Mouse (Mus musculus): ENCODE data around the gene Car5a. TPM values are rescaled to one million over a fixed set of nuclear protein-coding genes. Genes with fewer than 3 reads are reported as not detected.
A peak's percentile ranks its signal among the peaks of the same experiment; 100 is the strongest.

Car5a gene
- total RNA-seq, 2 experiments from 2014 or later, result not detected

DNA sequence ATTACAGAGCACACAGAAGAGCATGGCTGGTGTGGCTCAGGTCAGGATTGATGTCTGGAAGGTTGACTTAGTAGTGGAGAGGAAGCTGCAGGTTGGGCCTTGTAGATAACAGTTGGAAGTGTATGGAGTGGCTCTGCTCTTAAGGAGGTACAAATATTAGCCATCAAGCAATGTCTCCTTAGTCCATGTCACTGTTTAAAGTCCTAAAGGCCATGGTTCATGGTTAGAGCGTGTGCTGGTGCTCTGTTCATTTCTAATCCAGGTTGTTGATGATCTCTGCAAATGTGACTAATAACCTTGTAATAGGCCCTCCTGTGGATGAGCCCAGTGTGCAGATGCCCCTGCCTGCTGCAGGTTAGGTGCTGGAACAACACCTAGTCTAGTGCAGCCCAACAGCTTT is 13.7 kb upstream of the Car5a start:
- no peak for ATAC-seq (replicated peaks; ENCODE audit: low FRiP score, low TSS enrichment, poor library complexity, severe bottlenecking)

DNA sequence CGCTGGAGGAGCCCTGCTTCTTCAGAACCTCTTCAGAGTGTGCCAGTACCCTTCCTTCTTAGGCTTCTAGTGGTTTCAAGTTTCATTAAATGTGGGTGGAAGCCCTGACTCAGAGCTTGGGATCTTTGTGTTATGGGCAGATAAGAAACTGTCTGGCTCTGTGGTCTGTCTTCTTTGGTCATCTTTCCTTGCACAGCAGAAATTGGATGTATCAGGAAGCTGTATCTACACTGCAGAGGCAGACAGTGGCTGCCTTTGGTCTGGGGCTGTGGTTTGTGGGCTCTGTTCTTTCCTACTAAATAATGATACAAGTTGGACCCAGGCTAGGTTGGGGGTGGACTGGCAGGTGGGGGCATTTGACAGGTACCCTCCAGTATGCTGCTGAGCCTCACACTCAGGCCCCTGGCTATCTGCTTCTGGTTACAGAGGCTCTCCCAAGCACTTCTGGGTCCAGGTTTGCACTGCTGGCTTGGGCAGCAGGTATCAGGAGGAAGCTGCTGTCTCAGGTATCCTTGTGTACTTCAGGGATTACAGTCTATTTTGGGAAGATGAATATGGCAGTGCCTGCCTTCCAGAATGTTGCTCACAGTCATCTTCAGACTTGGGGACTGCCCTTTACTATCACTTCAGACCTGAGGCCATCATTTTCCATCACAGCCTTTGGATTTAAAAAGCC is 11.3 kb upstream of the Car5a start:
- ATAC-seq (replicated peaks; ENCODE audit: low FRiP score, low TSS enrichment, poor library complexity, severe bottlenecking), result peak; percentile 83

DNA sequence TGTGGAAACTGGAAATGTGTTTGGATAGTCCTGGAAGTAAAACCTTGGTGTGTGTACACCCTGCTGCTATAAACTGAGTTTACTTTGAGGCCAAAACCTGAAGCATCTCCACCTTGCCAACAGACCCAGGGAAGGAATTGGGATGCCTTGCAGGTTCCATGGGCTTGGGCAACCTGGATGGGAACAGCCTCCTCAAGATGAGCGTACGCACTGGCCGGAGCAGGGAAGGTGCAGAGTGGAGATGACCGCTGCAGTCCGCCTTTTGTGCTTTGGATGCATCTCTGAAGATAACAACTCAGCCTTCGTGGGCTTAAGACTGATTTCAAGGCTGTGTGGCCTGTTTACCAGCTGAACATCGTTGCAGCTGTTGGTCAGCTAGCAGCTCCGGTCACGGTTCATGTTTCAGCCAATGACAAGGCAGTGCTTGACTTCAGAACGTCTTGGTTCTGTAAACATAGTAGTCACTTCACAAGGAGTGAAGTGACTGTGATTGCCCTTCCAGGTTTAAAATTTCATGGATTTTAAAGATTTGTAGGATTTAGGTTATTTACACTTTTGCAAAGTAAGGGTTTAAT is 10.4 kb upstream of the Car5a start:
- no peak for ATAC-seq (replicated peaks; ENCODE audit: low FRiP score, low TSS enrichment, poor library complexity, severe bottlenecking)

DNA sequence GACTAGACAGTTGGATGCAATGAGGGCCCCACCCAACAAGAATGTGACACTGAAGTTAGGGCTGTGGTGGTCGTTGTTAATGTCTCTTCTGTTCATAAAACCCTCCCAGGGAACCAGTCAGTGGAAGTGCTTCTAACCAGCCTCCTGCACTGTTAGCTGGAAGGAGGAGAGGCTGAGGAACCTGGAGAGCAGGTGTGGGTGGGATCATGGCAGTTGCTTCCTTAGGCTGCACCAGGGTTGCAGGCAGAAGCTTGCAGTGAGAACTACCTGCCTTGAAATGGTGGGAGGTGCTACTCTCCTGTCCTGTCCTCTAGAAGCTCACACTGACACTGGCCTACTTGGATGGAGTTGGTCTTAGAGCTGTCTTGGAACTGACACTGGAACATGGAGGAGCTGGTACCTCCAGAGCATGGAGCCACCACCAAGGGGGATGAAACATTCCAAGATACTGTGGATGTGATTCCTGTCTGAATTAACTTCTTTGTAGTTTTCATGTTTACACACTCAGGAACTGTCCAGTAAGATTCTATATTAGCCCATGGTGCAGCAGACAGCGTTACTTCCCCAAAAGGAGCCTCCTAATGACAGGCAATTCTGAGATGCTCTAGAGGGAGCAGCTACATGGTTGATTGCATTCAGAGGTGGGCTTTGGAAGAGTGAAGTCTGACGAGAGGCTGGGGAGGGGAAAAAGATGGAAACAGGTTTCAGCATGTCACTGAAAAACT is 9.3 kb upstream of the Car5a start:
- ATAC-seq (replicated peaks; ENCODE audit: low FRiP score, low TSS enrichment, poor library complexity, severe bottlenecking), result no peak

DNA sequence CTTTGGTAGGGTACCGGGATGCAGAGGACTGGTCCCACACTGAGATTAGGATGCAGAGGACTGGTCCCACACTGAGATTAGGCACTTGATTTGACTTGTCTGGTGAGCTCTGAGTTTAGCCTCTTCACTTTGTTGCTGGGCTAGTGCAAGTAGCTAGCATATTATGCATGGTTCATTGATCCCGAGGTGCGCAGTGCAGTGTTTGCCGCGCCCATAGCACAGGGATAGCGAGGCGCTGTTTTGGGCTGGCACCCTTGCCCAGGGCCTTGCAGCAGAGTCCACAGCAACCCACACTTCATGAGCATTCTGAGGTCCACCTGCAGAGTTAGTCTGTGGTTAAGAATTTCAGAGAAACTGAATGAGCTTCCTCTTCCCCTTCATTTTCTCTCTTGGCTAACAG is 8.1 kb upstream of the Car5a start:
- ATAC-seq (replicated peaks; ENCODE audit: low FRiP score, low TSS enrichment, poor library complexity, severe bottlenecking), result no peak

DNA sequence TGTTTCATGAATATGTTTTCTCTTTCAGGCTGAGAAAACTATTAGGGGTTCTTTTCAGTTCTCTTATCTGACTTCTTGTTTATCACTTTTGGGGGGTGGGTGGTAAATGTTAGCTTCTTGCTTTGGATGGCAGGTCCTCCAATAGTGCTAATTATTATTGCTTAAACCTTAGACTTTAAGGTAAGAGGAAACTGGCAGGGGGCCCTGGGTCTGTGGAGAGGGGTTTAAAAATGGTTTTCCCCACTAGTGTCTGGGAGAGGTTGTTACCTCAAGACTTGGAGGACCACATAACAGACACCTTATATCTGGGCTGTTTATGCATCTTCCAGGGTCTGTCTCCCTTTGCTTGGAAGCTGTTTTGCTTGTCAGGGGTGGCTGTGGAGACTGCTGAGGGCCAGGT is 7.4 kb upstream of the Car5a start:
- no peak for ATAC-seq (replicated peaks; ENCODE audit: low FRiP score, low TSS enrichment, poor library complexity, severe bottlenecking)

DNA sequence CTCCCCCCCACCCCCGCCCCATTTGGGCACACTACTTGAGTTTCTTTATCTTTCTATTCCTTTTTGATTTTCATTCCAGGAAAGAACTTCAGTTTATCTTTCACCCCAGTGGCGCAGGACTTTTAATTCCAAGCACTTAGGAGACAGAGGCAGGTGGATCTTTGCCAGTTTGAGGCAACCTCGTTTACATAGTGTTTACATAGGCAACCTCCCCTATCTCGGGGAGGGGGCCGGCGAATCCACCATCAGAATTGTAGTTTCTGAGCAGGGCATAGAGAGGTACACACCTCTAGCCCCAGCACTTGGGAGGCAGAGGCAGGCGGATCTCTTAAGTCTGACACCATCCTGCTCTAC is 6.9 kb upstream of the Car5a start:
- ATAC-seq (replicated peaks; ENCODE audit: low FRiP score, low TSS enrichment, poor library complexity, severe bottlenecking), result no peak

DNA sequence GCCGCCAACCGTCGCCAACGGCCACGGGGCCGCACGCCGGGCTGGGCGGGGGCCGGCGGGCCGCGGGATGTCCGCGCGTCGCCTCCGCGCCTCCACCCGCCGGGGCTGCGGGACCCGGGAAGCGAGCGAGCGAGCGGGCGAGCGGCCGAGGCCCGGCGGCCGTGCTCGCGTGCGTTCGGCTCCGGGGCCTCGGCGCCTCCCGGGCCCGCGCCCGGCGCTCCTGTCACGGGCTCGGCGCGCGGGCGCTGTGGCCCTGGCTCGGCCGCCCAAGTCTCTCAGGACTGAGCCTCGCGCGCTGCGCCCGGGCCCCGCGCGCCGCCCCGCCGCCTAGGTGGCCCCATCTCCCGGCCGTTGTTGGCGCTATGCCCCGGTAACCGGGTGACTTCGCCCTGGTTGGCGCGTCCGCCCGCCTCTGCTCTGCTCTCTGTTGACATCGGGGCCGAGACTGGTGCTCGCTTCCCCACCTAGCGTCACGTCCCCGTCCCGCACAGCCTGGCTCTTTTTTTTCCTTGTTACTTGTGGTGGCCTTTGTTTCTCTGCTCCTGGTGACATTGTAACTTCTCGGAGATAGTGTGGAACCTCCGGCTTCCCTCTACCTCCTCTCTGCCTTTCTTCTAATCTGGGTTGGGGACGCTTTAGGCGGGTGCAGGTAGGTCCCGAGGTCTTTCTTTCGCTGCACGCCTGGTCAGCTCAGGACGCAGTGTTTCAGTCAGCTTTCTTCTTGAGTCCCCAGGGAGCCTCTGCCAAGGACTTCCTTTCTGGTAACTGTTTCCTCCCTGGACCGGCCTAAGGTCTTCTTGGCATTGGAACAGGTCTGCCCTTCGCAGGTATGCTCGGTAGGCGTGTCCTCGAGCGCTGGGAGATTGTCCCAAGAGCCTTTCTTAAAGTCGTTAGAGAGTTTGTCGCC is 6.3 kb upstream of the Car5a start:
- ATAC-seq (replicated peaks; ENCODE audit: low FRiP score, low TSS enrichment, poor library complexity, severe bottlenecking), result no peak

DNA sequence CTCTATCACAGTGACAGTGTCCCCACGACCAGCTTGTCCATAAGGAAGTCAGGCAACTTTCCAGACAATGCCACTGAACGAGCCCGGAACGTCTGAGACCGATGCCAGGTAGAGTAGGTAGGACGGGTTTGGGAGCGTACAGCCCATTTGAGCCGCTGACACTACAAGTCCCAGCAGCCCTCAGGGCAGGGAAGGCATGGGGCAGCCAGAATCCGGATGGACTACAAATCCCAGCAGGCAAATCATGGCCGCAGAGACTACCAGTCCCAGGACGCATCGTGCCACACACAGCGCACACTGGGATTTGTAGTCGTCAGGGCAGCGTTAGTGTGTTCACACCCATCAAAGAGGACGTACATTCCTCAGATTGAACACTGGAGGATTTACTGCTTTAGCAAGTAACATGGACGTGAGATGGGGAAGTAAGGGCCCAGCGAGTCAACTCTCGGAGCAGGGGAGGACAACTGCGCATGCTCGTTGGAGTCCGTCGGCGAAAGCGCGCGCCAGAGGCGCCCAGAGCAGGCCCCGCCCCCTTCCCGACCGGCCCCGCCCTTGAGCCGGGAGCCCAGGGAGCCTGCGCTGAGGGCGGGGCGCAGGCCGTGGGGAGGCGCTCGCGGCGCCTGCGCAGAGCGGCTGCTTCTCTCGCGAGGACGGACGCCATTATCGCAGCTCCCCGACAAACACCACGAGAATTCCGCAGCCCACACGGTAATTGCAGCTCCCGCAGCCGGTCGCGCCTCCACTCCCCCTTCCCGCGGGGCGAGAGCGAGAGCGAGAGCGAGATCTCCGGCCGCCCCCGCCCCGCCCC is 5.4 kb upstream of the Car5a start:
- ATAC-seq (replicated peaks; ENCODE audit: low FRiP score, low TSS enrichment, poor library complexity, severe bottlenecking), result peak; percentile 79

DNA sequence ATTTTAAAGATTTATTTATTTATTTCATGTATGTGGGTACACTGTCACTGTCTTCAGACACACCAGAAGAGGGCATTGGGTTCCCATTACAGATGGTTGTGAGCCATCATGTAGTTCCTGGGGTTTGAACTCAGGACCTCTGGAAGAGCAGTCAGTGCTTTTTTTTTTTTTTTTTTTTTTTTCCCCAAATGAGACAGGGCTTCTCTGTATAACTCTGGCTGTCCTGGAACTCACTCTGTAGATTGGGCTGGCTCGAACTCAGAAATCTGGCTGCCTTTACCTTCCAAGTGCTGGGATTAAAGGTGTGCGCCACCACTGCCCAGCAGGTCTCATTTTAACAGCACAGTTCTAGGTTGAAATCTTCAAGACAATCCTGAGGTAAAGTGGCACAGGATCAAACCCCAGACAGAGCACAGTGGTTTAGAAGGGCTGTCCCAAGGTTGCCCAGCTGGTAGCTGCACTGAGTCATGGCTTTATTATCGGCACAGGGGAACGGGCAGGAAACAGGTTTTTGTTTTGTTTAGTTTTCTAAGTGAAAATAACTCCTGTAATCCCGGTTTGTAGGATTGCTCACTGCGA is 4.6 kb upstream of the Car5a start, which contains the start of gene Banp:
Gene Banp (plus strand): TSS at position 529 of the 579 bp plus-strand sequence.
- no peak for ATAC-seq (replicated peaks; ENCODE audit: low FRiP score, low TSS enrichment, poor library complexity, severe bottlenecking)

DNA sequence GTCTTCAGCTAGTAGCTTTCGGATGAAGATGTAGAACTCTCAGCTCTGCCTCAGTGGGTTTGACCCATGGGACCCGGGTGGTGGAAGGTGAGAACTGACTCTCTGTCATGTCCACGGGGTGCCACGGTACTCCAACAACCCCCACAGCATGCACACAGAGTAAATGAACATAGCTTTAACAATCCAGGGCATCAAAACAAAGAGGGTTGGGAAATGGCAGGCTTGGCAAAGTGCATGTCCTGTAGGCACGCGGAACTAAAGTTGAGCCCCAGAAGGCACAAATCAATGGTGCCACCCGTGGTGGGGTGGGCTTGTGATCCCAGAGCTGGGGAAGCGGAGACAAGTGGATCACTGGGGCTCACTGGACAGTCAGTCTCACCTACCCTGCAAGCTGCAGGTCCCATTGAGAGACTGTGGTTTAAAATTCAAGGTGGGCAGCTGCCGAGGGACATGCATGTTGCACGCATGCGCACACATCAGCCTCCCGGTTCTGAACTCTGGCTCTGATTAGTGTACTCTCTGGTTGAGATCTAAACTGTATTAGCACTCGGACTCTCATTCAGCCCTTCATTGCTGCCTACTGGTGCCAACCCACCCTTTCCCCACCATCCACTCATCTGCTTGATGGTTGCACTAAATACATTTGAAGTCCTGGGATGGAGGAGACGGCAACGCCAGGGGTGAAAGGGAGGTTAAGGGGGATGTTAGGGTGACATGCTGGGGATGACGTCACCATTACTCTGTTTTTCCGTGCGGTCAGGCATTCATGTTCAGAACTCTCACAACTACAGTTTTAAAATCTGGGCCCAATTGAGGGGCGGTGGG is 3.8 kb upstream of the Car5a start:
- no peak for ATAC-seq (replicated peaks; ENCODE audit: low FRiP score, low TSS enrichment, poor library complexity, severe bottlenecking)

DNA sequence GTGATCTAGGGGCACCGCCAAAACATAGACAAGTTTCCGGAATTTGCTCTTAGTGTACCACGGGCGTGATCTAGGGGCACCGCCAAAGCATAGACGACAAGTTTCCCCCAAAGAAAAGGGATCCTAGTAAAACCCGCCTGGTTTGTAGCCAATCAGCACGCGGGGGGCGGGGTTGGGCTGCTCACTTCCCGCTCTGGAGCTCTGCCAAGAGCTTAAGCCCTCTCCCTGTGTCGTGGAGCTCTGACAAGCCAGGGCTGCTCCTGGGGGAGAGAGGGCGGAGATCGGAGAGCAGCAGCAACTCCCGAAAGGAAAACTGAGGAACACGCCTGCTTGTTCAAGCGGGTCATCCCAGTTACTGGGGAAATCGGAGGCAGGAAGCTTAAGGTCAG is 3.0 kb upstream of the Car5a start:
- peak; percentile 48 for ATAC-seq (replicated peaks; ENCODE audit: low FRiP score, low TSS enrichment, poor library complexity, severe bottlenecking)

DNA sequence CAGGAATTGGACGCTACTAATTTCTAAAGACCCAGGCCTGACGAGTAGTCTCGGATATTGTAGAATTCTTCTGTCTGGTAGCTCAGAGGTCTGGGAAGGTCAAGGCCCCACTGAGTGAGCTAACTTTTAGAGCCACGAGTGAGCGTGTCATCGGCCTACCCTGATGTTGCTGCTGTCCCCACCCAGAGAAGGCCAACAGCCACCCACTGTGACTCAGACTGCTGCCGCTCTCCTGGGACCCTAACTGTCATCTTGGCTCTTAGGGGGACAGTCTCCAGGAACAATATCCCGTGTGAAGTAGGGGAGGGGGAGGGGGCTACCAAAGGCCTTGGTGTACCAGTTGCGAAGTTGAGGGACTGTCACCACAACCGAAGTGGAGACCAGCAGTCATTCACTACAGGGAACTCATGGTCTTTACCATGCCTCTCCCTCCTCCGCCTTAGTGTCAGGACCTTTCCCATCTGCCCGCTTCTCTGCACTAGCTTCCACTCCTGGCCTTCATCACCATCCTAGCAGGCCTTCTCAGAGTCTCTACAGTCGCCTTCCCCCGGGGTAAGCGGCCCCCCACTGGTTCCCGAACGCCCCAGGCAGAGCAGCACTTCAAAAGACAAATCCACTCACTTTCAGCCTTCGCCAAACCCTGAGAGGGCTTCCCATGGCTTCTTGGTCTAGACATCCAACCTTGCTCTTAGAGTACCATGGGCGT is 2.5 kb upstream of the Car5a start:
- ATAC-seq (replicated peaks; ENCODE audit: low FRiP score, low TSS enrichment, poor library complexity, severe bottlenecking), result no peak

DNA sequence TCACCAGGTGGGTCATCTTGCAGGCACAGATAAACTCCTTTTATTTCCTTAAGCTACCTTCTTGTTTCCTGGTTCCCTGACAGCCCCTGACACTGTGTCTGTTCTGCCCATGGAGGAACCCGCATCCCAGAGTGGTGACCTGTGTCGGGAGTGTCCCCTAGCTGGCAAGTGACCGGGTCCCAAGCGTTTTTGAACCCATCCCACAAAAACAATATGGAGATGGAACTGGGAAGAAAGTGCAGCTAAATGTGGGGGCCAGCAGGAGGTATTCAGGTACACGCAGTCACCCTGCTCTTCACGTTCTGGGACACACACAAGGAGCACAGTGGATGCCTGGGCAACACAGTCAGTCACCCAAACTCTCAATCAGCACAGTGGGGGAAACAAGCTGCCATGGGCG is 1.6 kb upstream of the Car5a start:
- ATAC-seq (replicated peaks; ENCODE audit: low FRiP score, low TSS enrichment, poor library complexity, severe bottlenecking), result no peak

DNA sequence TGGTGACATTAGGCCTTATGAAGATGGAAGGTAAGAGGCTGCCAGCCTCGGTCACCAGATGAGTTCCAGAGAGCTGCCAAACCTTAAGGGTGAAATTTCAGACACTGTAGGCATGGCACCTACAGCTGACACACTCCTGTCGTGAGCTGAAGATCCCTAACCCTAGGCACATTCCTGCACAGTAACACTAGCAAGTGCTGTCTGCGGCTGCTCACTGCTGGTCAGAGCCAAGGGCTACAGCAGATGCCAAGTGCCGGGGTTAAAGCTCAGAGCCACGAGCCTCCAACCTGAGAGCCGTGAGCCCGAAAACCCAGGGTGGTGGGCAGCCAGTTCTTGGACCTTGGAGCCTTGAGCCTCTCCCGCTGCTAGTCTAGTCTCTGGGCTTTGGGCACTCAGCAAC is 988 bp downstream of the Car5a start:
- no peak for ATAC-seq (replicated peaks; ENCODE audit: low FRiP score, low TSS enrichment, poor library complexity, severe bottlenecking)

DNA sequence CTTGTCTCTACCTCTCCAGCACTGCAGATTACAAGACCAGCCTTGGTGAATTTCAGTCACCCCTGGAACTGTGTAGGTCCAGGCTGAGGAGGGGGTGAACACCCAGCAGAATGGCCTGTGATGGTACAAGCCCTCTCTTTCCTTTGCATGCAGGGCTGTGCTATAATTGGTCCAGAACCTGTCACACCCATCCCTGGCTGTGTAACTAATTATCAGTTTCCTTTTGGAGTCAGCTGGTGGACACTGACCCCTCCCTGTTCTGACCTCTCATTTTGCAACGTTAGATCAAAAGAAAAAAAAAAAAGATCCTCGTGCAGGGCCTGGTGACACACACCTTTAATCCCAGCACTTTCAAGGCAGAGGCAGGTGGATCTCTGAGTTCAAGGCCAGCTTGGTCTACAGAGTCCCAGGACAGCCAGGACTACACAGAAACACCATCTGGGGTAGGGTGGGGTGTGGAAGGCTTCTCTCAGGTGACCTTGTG is 1.6 kb downstream of the Car5a start:
- no peak for ATAC-seq (replicated peaks; ENCODE audit: low FRiP score, low TSS enrichment, poor library complexity, severe bottlenecking)

DNA sequence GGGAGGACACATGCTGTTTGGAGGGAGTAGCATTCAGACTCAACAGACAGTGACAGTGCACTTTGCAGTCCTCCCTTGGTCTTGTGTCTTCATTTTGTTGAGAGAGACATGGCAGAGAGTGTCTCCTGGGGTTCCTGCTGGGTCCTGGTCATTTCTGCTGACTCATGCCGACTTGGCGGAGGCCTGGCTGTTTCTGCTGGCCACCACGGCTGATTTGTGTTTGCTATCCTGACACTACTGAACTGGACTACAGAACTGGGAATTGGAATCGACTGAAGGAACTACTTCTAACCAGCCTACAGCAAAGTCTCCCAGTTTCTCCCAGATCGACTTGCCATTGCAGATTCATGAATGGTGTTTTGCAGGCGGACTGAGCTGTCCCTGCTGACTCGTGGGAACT is 6.0 kb downstream of the Car5a start:
- no peak for ATAC-seq (replicated peaks; ENCODE audit: low FRiP score, low TSS enrichment, poor library complexity, severe bottlenecking)

Measured in megakaryocyte-erythroid progenitor cell, adult 5-6 weeks (primary cell).